Mouse (Mus musculus): ENCODE data around the gene Ahnak. TPM values are rescaled to one million over a fixed set of nuclear protein-coding genes. Genes with fewer than 3 reads are reported as not detected.

Ahnak gene
- total and polyA plus RNA-seq, 3 experiments, result 1.2 to 2.2 TPM; not detected in 1

DNA sequence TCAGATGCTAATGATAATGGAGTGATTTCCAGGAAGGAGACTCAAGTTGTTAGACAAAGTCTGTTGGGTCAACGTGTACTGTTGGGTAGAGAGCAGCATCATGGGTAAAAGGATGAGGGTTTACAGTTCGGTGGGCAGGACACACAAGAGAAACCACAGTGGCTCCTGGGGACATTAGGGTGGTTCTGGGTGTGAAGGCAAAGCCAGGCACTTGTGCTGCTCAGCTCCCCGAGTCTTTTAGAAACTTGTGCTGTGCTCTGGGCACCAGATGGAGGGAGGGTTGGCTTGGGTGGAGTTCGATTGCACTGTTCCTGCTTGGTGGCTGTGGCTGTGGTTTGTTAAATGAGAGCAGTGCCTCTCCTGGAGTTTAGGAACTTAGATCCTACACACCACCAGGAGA is 114.9 kb downstream of the Ahnak start:
- Histone ChIP-seq H3K79me2 (ENCODE audit: control insufficient read depth, insufficient read depth, low read length, poor library complexity) (no peaks in the 10 kb centered on the region), H3K9me3 (replicated peaks; ENCODE audit: insufficient read depth, low read length) (no peaks in the 10 kb centered on the region), H3K27me3 (ENCODE audit: control insufficient read depth in 1 of 2, insufficient read depth in 2 of 2, low read length in 2 of 2) (peaks cover 0 to 4% of the 10 kb centered on the region in 2 experiments; a peak in 2 of 4 replicates), H3K4me3 (ENCODE audit: control insufficient read depth in 1 of 2, insufficient read depth in 1 of 2, low read depth in 2 of 2, low read length in 2 of 2) (no peak overlapping the region), H3K4me1 (ENCODE audit: control insufficient read depth in 1 of 2, insufficient read depth in 2 of 2, low read length in 2 of 2) (no peaks in the 10 kb centered on the region), H3K9ac (ENCODE audit: control insufficient read depth, low read depth, low read length, poor library complexity, severe bottlenecking) (no peak overlapping the region), H3K36me3 (ENCODE audit: control insufficient read depth in 1 of 2, insufficient read depth in 2 of 2, low read length in 2 of 2) (no peaks in the 10 kb centered on the region), H3K27ac (ENCODE audit: control insufficient read depth, low read depth, low read length) (no peak overlapping the region)
- no peak for TF ChIP-seq ZC3H11A (IDR thresholded peaks at IDR 0.05; ENCODE audit: low read depth, low read length)
- no peak for TF ChIP-seq ZNF384 (IDR thresholded peaks at IDR 0.05; ENCODE audit: low read depth, low read length)
- TF ChIP-seq POLR2A (IDR thresholded peaks at IDR 0.05; ENCODE audit: control insufficient read depth in 1 of 2, insufficient read depth in 1 of 2, low read depth in 1 of 2, low read length in 2 of 2, poor library complexity in 1 of 2), result no peak
- TF ChIP-seq TAL1 (IDR thresholded peaks at IDR 0.05; ENCODE audit: low read length), result no peak
- TF ChIP-seq ELF1 (IDR thresholded peaks at IDR 0.05; ENCODE audit: low read depth, low read length), result no peak
- TF ChIP-seq BHLHE40 (IDR thresholded peaks at IDR 0.05; ENCODE audit: borderline replicate concordance, low read depth, low read length), result no peak
- no peak for TF ChIP-seq MYB (IDR thresholded peaks at IDR 0.05; ENCODE audit: low read depth, low read length)
- no peak for TF ChIP-seq GATA1 (IDR thresholded peaks at IDR 0.05; ENCODE audit: low read depth, low read length)
- TF ChIP-seq JUND (IDR thresholded peaks at IDR 0.05; ENCODE audit: low read depth, low read length), result no peak
- TF ChIP-seq TCF12 (IDR thresholded peaks at IDR 0.05; ENCODE audit: low read depth, low read length), result no peak
- no peak for TF ChIP-seq MEF2A (IDR thresholded peaks at IDR 0.05; ENCODE audit: extremely low read depth, insufficient replicate concordance, low read depth, low read length, poor library complexity, severe bottlenecking)
- DNase-seq (ENCODE audit: low read depth, low spot score), result no peak

- no peak overlapping the region for H3K4me3 ChIP-seq (ENCODE audit: control insufficient read depth in 1 of 2, insufficient read depth in 1 of 2, low read depth in 2 of 2, low read length in 2 of 2)
These were observed 116.1 kb downstream of the Ahnak start for GRCm38 (mm10) chr19:9105101-9105685.

DNA sequence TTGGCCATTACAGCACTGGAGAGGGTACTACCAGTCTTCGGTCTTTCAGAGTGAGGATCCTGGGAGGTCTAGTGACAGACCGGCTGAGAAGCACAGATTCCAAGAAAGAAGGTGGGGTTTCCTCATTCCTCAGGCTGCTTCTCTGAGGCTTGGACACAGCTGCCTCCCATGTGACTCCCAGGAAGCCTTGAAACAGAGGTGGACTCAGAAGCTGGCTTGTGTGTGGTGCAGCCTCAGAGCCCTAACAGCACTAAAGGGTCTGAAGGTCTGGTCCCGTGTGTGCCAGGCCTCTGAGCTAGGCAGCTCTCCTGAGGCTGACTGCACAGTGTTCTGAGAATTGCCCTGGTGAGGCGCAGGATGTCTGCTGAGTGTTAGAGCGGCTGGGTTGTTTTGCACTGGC is 117.0 kb downstream of the Ahnak start:
- DNase-seq (ENCODE audit: low read depth, low spot score), result no peak

More at GRCm38 (mm10) chr19:9105101-9105685, 116.1 kb downstream of the Ahnak start:
- no peak for DNase-seq (ENCODE audit: low read depth, low spot score)
- no peaks in the 10 kb centered on the region for H3K79me2 ChIP-seq (ENCODE audit: control insufficient read depth, insufficient read depth, low read length, poor library complexity)
- H3K27ac ChIP-seq (ENCODE audit: control insufficient read depth, low read depth, low read length), result no peak overlapping the region
- TF ChIP-seq POLR2A (IDR thresholded peaks at IDR 0.05; ENCODE audit: control insufficient read depth in 1 of 2, insufficient read depth in 1 of 2, low read depth in 1 of 2, low read length in 2 of 2, poor library complexity in 1 of 2), result no peak
- no peak for TF ChIP-seq SIN3A (IDR thresholded peaks at IDR 0.05; ENCODE audit: low read length)
- no peak for TF ChIP-seq MYB (IDR thresholded peaks at IDR 0.05; ENCODE audit: low read depth, low read length)
- no peak for TF ChIP-seq MAX (IDR thresholded peaks at IDR 0.05; ENCODE audit: low read length)
- TF ChIP-seq KAT2A (conservative IDR thresholded peaks at IDR 0.05; ENCODE audit: low read depth, low read length), result no peak
- no peaks in the 10 kb centered on the region for H3K9me3 ChIP-seq (replicated peaks; ENCODE audit: insufficient read depth, low read length)
- H3K4me1 ChIP-seq (ENCODE audit: control insufficient read depth in 1 of 2, insufficient read depth in 2 of 2, low read length in 2 of 2), result peaks cover 0 to 4% of the 10 kb centered on the region in 2 experiments; a peak in 1 of 4 replicates
- H3K27me3 ChIP-seq (ENCODE audit: control insufficient read depth in 1 of 2, insufficient read depth in 2 of 2, low read length in 2 of 2), result peaks cover 0 to 4% of the 10 kb centered on the region in 2 experiments; a peak in 2 of 4 replicates
- H3K36me3 ChIP-seq (ENCODE audit: control insufficient read depth in 1 of 2, insufficient read depth in 2 of 2, low read length in 2 of 2), result no peaks in the 10 kb centered on the region; a peak in 1 of 4 replicates
- no peak overlapping the region for H3K9ac ChIP-seq (ENCODE audit: control insufficient read depth, low read depth, low read length, poor library complexity, severe bottlenecking)

More for the DNA sequence above, 117.0 kb downstream of the Ahnak start:
- H3K9me3 ChIP-seq (replicated peaks; ENCODE audit: insufficient read depth, low read length), result no peaks in the 10 kb centered on the region
- peaks cover 0 to 4% of the 10 kb centered on the region in 2 experiments; a peak in 1 of 4 replicates for H3K4me1 ChIP-seq (ENCODE audit: control insufficient read depth in 1 of 2, insufficient read depth in 2 of 2, low read length in 2 of 2)
- no peak overlapping the region for H3K9ac ChIP-seq (ENCODE audit: control insufficient read depth, low read depth, low read length, poor library complexity, severe bottlenecking)
- H3K27ac ChIP-seq (ENCODE audit: control insufficient read depth, low read depth, low read length), result no peak overlapping the region
- H3K36me3 ChIP-seq (ENCODE audit: control insufficient read depth in 1 of 2, insufficient read depth in 2 of 2, low read length in 2 of 2), result no peaks in the 10 kb centered on the region; a peak in 1 of 4 replicates
- TF ChIP-seq HCFC1 (IDR thresholded peaks at IDR 0.05; ENCODE audit: low read depth, low read length) (no peak), RAD21 (IDR thresholded peaks at IDR 0.05; ENCODE audit: low read depth, low read length) (no peak), USF2 (IDR thresholded peaks at IDR 0.05; ENCODE audit: borderline replicate concordance in 1 of 2, insufficient read depth in 1 of 2, low read depth in 1 of 2, low read length in 2 of 2) (no peak), MXI1 (IDR thresholded peaks at IDR 0.05; ENCODE audit: low read depth, low read length) (no peak), POLR2A (IDR thresholded peaks at IDR 0.05; ENCODE audit: control insufficient read depth in 1 of 2, insufficient read depth in 1 of 2, low read depth in 1 of 2, low read length in 2 of 2, poor library complexity in 1 of 2) (no peak), ZMIZ1 (IDR thresholded peaks at IDR 0.05; ENCODE audit: low read depth, low read length) (no peak), TBP (IDR thresholded peaks at IDR 0.05; ENCODE audit: low read depth, low read length) (no peak), CTCF (IDR thresholded peaks at IDR 0.05 in 2 of 3, conservative IDR thresholded peaks at IDR 0.05 in 1 of 3; ENCODE audit: control insufficient read depth in 1 of 3, insufficient read depth in 1 of 3, low read depth in 2 of 3, low read length in 3 of 3, poor library complexity in 1 of 3, severe bottlenecking in 1 of 3) (no peak), ZKSCAN1 (IDR thresholded peaks at IDR 0.05; ENCODE audit: low read depth, low read length) (no peak), CHD1 (IDR thresholded peaks at IDR 0.05; ENCODE audit: low read depth, low read length) (no peak), KAT2A (conservative IDR thresholded peaks at IDR 0.05; ENCODE audit: low read depth, low read length) (no peak), MEF2A (IDR thresholded peaks at IDR 0.05; ENCODE audit: extremely low read depth, insufficient replicate concordance, low read depth, low read length, poor library complexity, severe bottlenecking) (no peak), GABPA (IDR thresholded peaks at IDR 0.05; ENCODE audit: low read depth, low read length) (no peak), BHLHE40 (IDR thresholded peaks at IDR 0.05; ENCODE audit: borderline replicate concordance, low read depth, low read length) (no peak), GATA1 (IDR thresholded peaks at IDR 0.05; ENCODE audit: low read depth, low read length) (no peak)
- H3K4me3 ChIP-seq (ENCODE audit: control insufficient read depth in 1 of 2, insufficient read depth in 1 of 2, low read depth in 2 of 2, low read length in 2 of 2), result no peak overlapping the region
- H3K27me3 ChIP-seq (ENCODE audit: control insufficient read depth in 1 of 2, insufficient read depth in 2 of 2, low read length in 2 of 2), result peaks cover 0 to 4% of the 10 kb centered on the region in 2 experiments; a peak in 2 of 4 replicates
- no peaks in the 10 kb centered on the region for H3K79me2 ChIP-seq (ENCODE audit: control insufficient read depth, insufficient read depth, low read length, poor library complexity)

All from MEL (cell line).